Mouse (Mus musculus) adrenal gland, postnatal 36 days (tissue): ENCODE data around the gene Mrps6. TPM values are rescaled to one million over a fixed set of nuclear protein-coding genes. Genes with fewer than 3 reads are reported as not detected.
"Not testable (repeated sequence)": the region's sequence is repeated elsewhere in the genome, so short reads cannot be mapped to it uniquely, and the experiment has no call there.

Experiments
- DNase-seq, 2 experiments: peaks; one replicate each; pipeline ENCODE4 v3.0.0; 2021; ENCODE audit warnings: mixed read lengths in 1 of 2
- total RNA-seq, 2 experiments: library from RNA; stranded (reverse); gene quantifications; 2 replicates each; pipeline ENCODE4 v1.2.3; 2021

Gene Mrps6
- total RNA-seq, 2 experiments from 2014 or later, result 84.1 to 117 TPM

GRCm38 (mm10) chr16:92061586-92061985 is 3.5 kb downstream of the Mrps6 start:
- DNase-seq, result no peak

- no peak for DNase-seq
These were observed 4.8 kb downstream of the Mrps6 start for GRCm38 (mm10) chr16:92062832-92063231.

GRCm38 (mm10) chr16:92064801-92065200 is 6.7 kb downstream of the Mrps6 start:
- no peak for DNase-seq

GRCm38 (mm10) chr16:92070338-92070737 is 12.3 kb downstream of the Mrps6 start:
- no peak for DNase-seq

GRCm38 (mm10) chr16:92076797-92077196 is 18.7 kb downstream of the Mrps6 start:
- no peak for DNase-seq

GRCm38 (mm10) chr16:92083771-92084453 is 25.8 kb downstream of the Mrps6 start:
- DNase-seq, result no peak

GRCm38 (mm10) chr16:92089225-92089624 is 31.2 kb downstream of the Mrps6 start:
- DNase-seq, result no peak

GRCm38 (mm10) chr16:92091876-92092275 is 33.8 kb downstream of the Mrps6 start:
- no peak for DNase-seq

- no peak for DNase-seq
These were observed 40.4 kb downstream of the Mrps6 start for GRCm38 (mm10) chr16:92098351-92099051.

- DNase-seq, result no peak
These were observed 41.5 kb downstream of the Mrps6 start for GRCm38 (mm10) chr16:92099598-92099997.

- no peak for DNase-seq
These were observed 42.0 kb downstream of the Mrps6 start for GRCm38 (mm10) chr16:92100111-92100510.

GRCm38 (mm10) chr16:92102115-92102514 is 44.0 kb downstream of the Mrps6 start:
- peak; percentile 58 to 65 for DNase-seq

- DNase-seq, result not testable (repeated sequence)
These were observed 44.9 kb downstream of the Mrps6 start for GRCm38 (mm10) chr16:92102931-92103330.

GRCm38 (mm10) chr16:92103572-92104331 is 45.7 kb downstream of the Mrps6 start:
- peak; percentile 69 to 75 for DNase-seq

- DNase-seq, result no peak
These were observed 46.2 kb downstream of the Mrps6 start for GRCm38 (mm10) chr16:92104332-92104590.

GRCm38 (mm10) chr16:92104951-92105350 is 46.9 kb downstream of the Mrps6 start:
- no peak for DNase-seq

GRCm38 (mm10) chr16:92105631-92106030 is 47.6 kb downstream of the Mrps6 start:
- DNase-seq, result peak; percentile 34 to 50

- DNase-seq, result no peak
These were observed 49.3 kb downstream of the Mrps6 start for GRCm38 (mm10) chr16:92107346-92107745.

GRCm38 (mm10) chr16:92114706-92115241 is 56.7 kb downstream of the Mrps6 start:
- DNase-seq, result peak; percentile 85 to 86

- DNase-seq, result peak; percentile 69 to 82
These were observed 57.7 kb downstream of the Mrps6 start for GRCm38 (mm10) chr16:92115611-92116421.

- DNase-seq, result peak; percentile 46 to 49
These were observed 59.5 kb downstream of the Mrps6 start for GRCm38 (mm10) chr16:92117337-92118209.
